Mouse (Mus musculus) cortical plate, adult 2 months (tissue): ENCODE data around the gene Dcaf1.

Source experiments
- CTCF ChIP-seq: fragments of 200-500 bp; IDR thresholded peaks from 2 replicates; pipeline ENCODE4 v1.5.1; 2011; ENCODE audit warnings: mild to moderate bottlenecking, control low read depth, low read length; ENCODE audit not compliant: insufficient read depth; ENCODE audit errors: extremely low read depth
- POLR2A ChIP-seq: fragments of 200-500 bp; IDR thresholded peaks from 2 replicates; pipeline ENCODE4 v1.6.1; 2011; ENCODE audit warnings: mild to moderate bottlenecking, low read length, control low read depth; ENCODE audit not compliant: insufficient read depth; ENCODE audit errors: extremely low read depth

- TF ChIP-seq CTCF: no peak
- no peak for TF ChIP-seq POLR2A
Observed at GRCm38 (mm10) chr9:106892552-106892875, 70.8 kb downstream of the Dcaf1 start.
